Mouse (Mus musculus) ES-E14 (cell line): Measurements from ENCODE around the gene Gm26938.

Source experiments
- CHD2 ChIP-seq: IDR thresholded peaks from 2 replicates; pipeline ENCODE4 v1.6.1; 2014; ENCODE audit warnings: mild to moderate bottlenecking, low read depth, low read length, inconsistent platforms
- MAFK ChIP-seq: IDR thresholded peaks from 2 replicates; pipeline ENCODE4 v1.6.1; 2014; ENCODE audit warnings: mild to moderate bottlenecking, low read depth, low read length, inconsistent platforms; ENCODE audit not compliant: insufficient read depth
- ZC3H11A ChIP-seq: IDR thresholded peaks from 2 replicates; pipeline ENCODE4 v1.6.1; 2012; ENCODE audit warnings: low read depth, mild to moderate bottlenecking, inconsistent platforms, low read length, borderline replicate concordance
- ZNF384 ChIP-seq: IDR thresholded peaks from 2 replicates; pipeline ENCODE4 v1.6.1; 2012; ENCODE audit warnings: low read depth, low read length, inconsistent platforms

GRCm38 (mm10) chr5:139871526-139871925 lies 45.3 kb upstream of the Gm26938 start:
- no peak for TF ChIP-seq MAFK
- TF ChIP-seq CHD2: no peak
- no peak for TF ChIP-seq ZC3H11A
- TF ChIP-seq ZNF384: no peak
